Mouse (Mus musculus): Measurements from ENCODE around the gene Hdac9.

Gene Hdac9

GRCm38 (mm10) chr12:34806528-34806927 lies 110.4 kb downstream of the Hdac9 start:
- DNase-seq (ENCODE audit: low spot score): no peak

GRCm38 (mm10) chr12:34803721-34804120 lies 113.2 kb downstream of the Hdac9 start:
- no peak for DNase-seq (ENCODE audit: low spot score)

- DNase-seq (ENCODE audit: low spot score): no peak
Measured at GRCm38 (mm10) chr12:34802308-34802707, 114.6 kb downstream of the Hdac9 start.

GRCm38 (mm10) chr12:34801752-34802151 lies 115.1 kb downstream of the Hdac9 start:
- no peak for DNase-seq (ENCODE audit: low spot score)

GRCm38 (mm10) chr12:34797389-34797788 lies 119.5 kb downstream of the Hdac9 start:
- DNase-seq (ENCODE audit: low spot score): no peak

GRCm38 (mm10) chr12:34795487-34795886 lies 121.4 kb downstream of the Hdac9 start:
- DNase-seq (ENCODE audit: low spot score): no peak

GRCm38 (mm10) chr12:34792113-34792452 lies 124.8 kb downstream of the Hdac9 start:
- DNase-seq (ENCODE audit: low spot score): no peak

GRCm38 (mm10) chr12:34791213-34792112 lies 125.4 kb downstream of the Hdac9 start:
- DNase-seq (ENCODE audit: low spot score): no peak

- DNase-seq (ENCODE audit: low spot score): no peak
Measured at GRCm38 (mm10) chr12:34789031-34789982, 127.6 kb downstream of the Hdac9 start.

- no peak for DNase-seq (ENCODE audit: low spot score)
Measured at GRCm38 (mm10) chr12:34787380-34787779, 129.5 kb downstream of the Hdac9 start.

- DNase-seq (ENCODE audit: low spot score): no peak
Measured at GRCm38 (mm10) chr12:34783574-34783973, 133.3 kb downstream of the Hdac9 start.

- no peak for DNase-seq (ENCODE audit: low spot score)
Measured at GRCm38 (mm10) chr12:34779368-34779957, 137.4 kb downstream of the Hdac9 start.

- no peak for DNase-seq (ENCODE audit: low spot score)
Measured at GRCm38 (mm10) chr12:34776170-34776569, 140.7 kb downstream of the Hdac9 start.

GRCm38 (mm10) chr12:34774071-34774470 lies 142.8 kb downstream of the Hdac9 start:
- no peak for DNase-seq (ENCODE audit: low spot score)

- no peak for DNase-seq (ENCODE audit: low spot score)
Measured at GRCm38 (mm10) chr12:34767226-34767775, 149.6 kb downstream of the Hdac9 start.

- no peak for DNase-seq (ENCODE audit: low spot score)
Measured at GRCm38 (mm10) chr12:34747266-34747665, 169.6 kb downstream of the Hdac9 start.

- DNase-seq (ENCODE audit: low spot score): no peak
Measured at GRCm38 (mm10) chr12:34725204-34725603, 191.7 kb downstream of the Hdac9 start.

- no peak for DNase-seq (ENCODE audit: low spot score)
Measured at GRCm38 (mm10) chr12:34724274-34724673, 192.6 kb downstream of the Hdac9 start.

- DNase-seq (ENCODE audit: low spot score): no peak
Measured at GRCm38 (mm10) chr12:34722831-34723490, 193.9 kb downstream of the Hdac9 start.

- DNase-seq (ENCODE audit: low spot score): no peak
Measured at GRCm38 (mm10) chr12:34720906-34721305, 196.0 kb downstream of the Hdac9 start.

GRCm38 (mm10) chr12:34714266-34714939 lies 202.5 kb downstream of the Hdac9 start:
- DNase-seq (ENCODE audit: low spot score): no peak

Data from testis, postnatal 14 days (tissue).